Mouse (Mus musculus) megakaryocyte, embryonic 14.5 days (primary cell): Measurements from ENCODE around the gene Slc45a2.

Experiments used
- FLI1 ChIP-seq: IDR thresholded peaks from 2 replicates; pipeline ENCODE4 v1.6.1; 2012; ENCODE audit warnings: low read length, inconsistent platforms, mixed read lengths
- GATA1 ChIP-seq: IDR thresholded peaks from 3 replicates; pipeline ENCODE4 v1.6.1; 2012; ENCODE audit warnings: mixed read lengths, low read length, inconsistent platforms, borderline replicate concordance

- TF ChIP-seq FLI1: no peak
- TF ChIP-seq GATA1: no peak
Measured at GRCm38 (mm10) chr15:10960267-10960666, 40.3 kb upstream of the Slc45a2 start.
